Mouse (Mus musculus): ENCODE measurements at regions not wholly inside any gene's neighbourhood (a gene's known extent, or its start where the extent isn't known, plus 50 kb on each side); places are given as distances from the start of the nearest gene placed in this dataset.

GRCm38 (mm10) chr2:9435155-9435872 is 445.7 kb upstream of the 4930412O13Rik start:
- DNase-seq (ENCODE audit: low spot score in 2 of 2): no peak

GRCm38 (mm10) chr2:9443103-9443502 is 437.9 kb upstream of the 4930412O13Rik start:
- no peak for DNase-seq (ENCODE audit: low spot score in 2 of 2)

- DNase-seq (ENCODE audit: low spot score in 2 of 2): no peak
These were observed 435.2 kb upstream of the 4930412O13Rik start for GRCm38 (mm10) chr2:9445826-9446225.

- peak; percentile 6 to 19 for DNase-seq (ENCODE audit: low spot score in 2 of 2)
These were observed 416.6 kb upstream of the 4930412O13Rik start for GRCm38 (mm10) chr2:9464413-9464812.

GRCm38 (mm10) chr2:9464818-9465217 is 416.2 kb upstream of the 4930412O13Rik start:
- DNase-seq (ENCODE audit: low spot score in 2 of 2): peak; percentile 12 to 33

- no peak for DNase-seq (ENCODE audit: low spot score in 2 of 2)
These were observed 413.5 kb upstream of the 4930412O13Rik start for GRCm38 (mm10) chr2:9467573-9467972.

- DNase-seq (ENCODE audit: low spot score in 2 of 2): no peak
These were observed 412.4 kb upstream of the 4930412O13Rik start for GRCm38 (mm10) chr2:9468651-9469050.

GRCm38 (mm10) chr2:9481678-9482345 is 399.2 kb upstream of the 4930412O13Rik start:
- no peak for DNase-seq (ENCODE audit: low spot score in 2 of 2)

- no peak for DNase-seq (ENCODE audit: low spot score in 2 of 2)
These were observed 393.6 kb upstream of the 4930412O13Rik start for GRCm38 (mm10) chr2:9487381-9487914.

GRCm38 (mm10) chr2:9493606-9494145 is 387.4 kb upstream of the 4930412O13Rik start:
- DNase-seq (ENCODE audit: low spot score in 2 of 2): no peak

GRCm38 (mm10) chr2:9520045-9520444 is 361.0 kb upstream of the 4930412O13Rik start:
- no peak for DNase-seq (ENCODE audit: low spot score in 2 of 2)

GRCm38 (mm10) chr2:9525910-9526309 is 355.1 kb upstream of the 4930412O13Rik start:
- no peak for DNase-seq (ENCODE audit: low spot score in 2 of 2)

GRCm38 (mm10) chr2:9535141-9535658 is 345.9 kb upstream of the 4930412O13Rik start:
- no peak for DNase-seq (ENCODE audit: low spot score in 2 of 2)

GRCm38 (mm10) chr2:9547771-9548590 is 333.1 kb upstream of the 4930412O13Rik start:
- no peak for DNase-seq (ENCODE audit: low spot score in 2 of 2)

GRCm38 (mm10) chr2:9553313-9553712 is 327.7 kb upstream of the 4930412O13Rik start:
- DNase-seq (ENCODE audit: low spot score in 2 of 2): no peak

- DNase-seq (ENCODE audit: low spot score in 2 of 2): no peak
These were observed 316.5 kb upstream of the 4930412O13Rik start for GRCm38 (mm10) chr2:9564487-9565043.

- DNase-seq (ENCODE audit: low spot score in 2 of 2): no peak
These were observed 311.8 kb upstream of the 4930412O13Rik start for GRCm38 (mm10) chr2:9569220-9569619.

GRCm38 (mm10) chr2:9574196-9574595 is 306.9 kb upstream of the 4930412O13Rik start:
- no peak for DNase-seq (ENCODE audit: low spot score in 2 of 2)

GRCm38 (mm10) chr2:9574651-9575050 is 306.4 kb upstream of the 4930412O13Rik start:
- no peak for DNase-seq (ENCODE audit: low spot score in 2 of 2)

- DNase-seq (ENCODE audit: low spot score in 2 of 2): no peak
These were observed 303.2 kb upstream of the 4930412O13Rik start for GRCm38 (mm10) chr2:9577868-9578267.

- no peak for DNase-seq (ENCODE audit: low spot score in 2 of 2)
These were observed 293.7 kb upstream of the 4930412O13Rik start for GRCm38 (mm10) chr2:9587389-9587788.
